Mouse (Mus musculus): ENCODE data around the gene Fap.

The Fap gene

DNA sequence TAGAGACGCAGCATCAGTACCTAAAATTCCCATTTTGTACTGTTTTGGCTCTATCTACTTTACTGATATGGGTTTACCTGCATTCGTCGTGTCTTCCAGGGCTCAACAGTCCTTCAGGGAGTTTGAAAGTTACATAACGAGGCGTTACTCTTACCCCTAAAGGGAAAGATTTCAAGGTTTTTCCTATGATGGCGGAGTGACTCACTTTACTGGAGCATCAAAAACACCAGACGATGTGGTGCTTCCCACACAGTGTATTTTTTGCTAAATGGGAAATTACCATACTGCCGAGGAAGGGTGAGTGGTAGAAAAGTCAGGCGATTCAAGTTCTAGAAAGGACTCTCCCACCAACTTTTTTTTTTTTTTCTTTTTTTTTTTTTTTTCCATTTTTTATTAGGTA lies 47.5 kb downstream of the Fap start:
- DNase-seq (ENCODE audit: low spot score), result no peak

- no peak for DNase-seq (ENCODE audit: low spot score)
Observed at GRCm38 (mm10) chr2:62517790-62518189, 56.1 kb downstream of the Fap start.

GRCm38 (mm10) chr2:62514477-62514876 lies 59.4 kb downstream of the Fap start:
- no peak for DNase-seq (ENCODE audit: low spot score)

DNA sequence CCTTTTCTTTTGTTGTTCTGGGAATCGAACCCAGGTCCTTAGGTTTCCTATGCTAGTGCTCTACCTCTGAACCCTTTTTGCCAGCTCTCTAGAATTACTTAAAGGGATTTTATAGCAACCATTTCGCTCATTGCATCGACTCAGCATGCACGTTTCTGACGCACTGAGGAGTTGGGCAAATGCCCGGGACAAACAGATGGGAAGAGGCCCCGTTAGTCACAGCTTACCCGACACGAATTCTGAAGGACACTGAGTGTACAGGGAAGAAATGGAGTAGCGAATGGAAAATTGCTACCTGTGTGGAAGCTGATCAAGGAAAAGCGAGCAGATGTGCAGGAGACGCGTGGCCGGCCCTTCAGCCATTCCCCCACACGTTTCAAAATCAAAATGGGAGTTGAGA lies 60.4 kb downstream of the Fap start:
- no peak for DNase-seq (ENCODE audit: low spot score)

GRCm38 (mm10) chr2:62507130-62507529 lies 66.7 kb downstream of the Fap start:
- no peak for DNase-seq (ENCODE audit: low spot score)

GRCm38 (mm10) chr2:62506441-62506840 lies 67.4 kb downstream of the Fap start:
- DNase-seq (ENCODE audit: low spot score), result no peak

DNA sequence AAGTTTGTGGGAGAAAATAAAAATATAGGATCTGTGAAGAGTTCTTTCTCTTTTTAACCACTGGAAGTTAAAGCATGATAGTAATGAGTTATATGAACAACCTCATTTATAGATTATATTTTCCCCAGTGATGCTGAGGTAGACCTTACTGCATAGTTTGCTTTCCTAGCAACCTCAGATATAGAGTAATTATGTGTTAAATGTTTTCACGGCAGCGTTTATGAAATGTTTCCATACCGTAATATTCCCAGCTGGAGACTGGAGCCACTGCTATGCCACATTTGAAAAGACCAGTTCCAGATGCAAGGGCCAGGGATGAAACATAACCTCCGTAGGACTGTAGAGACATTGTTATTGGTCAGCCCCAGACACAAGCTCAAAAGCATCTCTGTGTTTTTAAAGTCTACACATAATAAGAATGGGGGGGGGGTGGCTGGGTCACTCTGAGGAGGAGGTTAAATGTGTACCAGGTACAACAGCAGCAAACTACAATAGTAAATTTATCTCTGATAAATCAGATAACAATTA lies 69.5 kb downstream of the Fap start:
- DNase-seq (ENCODE audit: low spot score), result no peak

DNA sequence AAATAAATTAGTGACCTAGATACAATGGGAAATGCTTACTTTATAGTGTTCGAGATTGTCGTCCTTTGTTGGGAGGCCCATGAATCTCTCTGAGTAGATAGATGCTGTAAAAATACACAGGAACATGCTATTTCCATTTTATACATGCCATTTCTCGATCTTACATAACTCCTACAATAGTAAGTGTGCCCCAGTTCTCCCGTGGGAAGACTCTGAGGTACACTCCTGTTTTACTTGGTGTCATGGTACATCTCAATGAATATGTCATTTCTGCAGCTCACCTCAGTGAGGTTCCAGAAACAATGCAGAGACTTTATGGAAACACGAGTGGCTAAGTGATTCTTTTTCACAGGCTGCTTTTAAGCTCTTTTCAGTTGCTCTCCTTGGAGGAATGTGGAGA lies 70.5 kb downstream of the Fap start:
- DNase-seq (ENCODE audit: low spot score), result no peak

DNA sequence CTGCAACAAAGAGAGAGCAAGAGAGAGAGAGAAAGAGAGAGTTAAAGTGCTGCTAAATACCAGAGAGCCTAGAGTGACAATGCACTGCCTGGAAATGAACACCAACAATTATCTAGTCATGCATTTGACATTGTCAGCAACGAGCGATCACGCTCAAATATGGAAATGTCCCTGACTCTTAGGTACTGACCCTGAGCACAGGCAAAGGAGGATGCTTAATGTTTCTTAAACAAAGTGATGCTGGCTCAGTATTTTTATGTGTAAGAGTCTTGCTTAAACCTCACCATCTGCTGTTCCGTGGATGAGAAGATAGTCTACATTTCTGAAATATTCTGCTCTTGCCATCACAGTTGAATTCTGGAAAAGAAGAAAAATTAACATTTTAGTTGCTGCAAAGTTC lies 71.4 kb downstream of the Fap start:
- DNase-seq (ENCODE audit: low spot score), result no peak

- no peak for DNase-seq (ENCODE audit: low spot score)
Observed at GRCm38 (mm10) chr2:62498821-62499220, 75.1 kb downstream of the Fap start.

- no peak for DNase-seq (ENCODE audit: low spot score)
Observed at GRCm38 (mm10) chr2:62498086-62498485, 75.8 kb downstream of the Fap start.

DNA sequence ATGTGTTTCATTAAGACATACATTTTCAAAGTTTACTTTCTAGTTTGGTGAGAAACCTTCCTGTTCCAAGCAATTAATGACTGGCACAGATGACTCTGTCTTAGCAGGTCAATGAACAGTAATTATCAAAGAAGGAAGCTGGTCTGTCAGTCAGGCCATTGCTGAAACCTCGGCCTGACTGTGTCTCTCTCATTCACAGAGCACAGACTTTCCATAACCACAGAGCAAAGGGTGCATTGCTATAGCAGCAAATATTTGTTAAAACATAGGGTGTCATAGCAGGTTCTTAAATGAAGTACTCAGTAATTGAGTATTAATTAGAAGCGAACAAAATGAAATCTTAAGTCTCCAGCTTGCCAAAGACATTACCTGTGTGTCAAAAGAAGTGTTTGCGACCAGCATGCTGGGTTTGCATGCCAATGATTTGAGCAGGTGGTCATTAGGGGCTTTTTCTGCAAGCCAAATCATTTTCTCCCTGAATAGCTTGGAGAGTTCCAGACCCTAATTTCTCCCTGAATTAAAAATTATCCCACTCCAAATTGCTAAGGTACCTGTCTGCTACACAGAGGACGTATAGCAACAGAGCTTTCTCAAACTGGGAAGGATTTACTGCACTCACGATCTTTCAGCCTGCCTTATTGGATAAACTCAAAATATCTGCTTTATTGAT lies 76.4 kb downstream of the Fap start:
- DNase-seq (ENCODE audit: low spot score), result no peak

- no peak for DNase-seq (ENCODE audit: low spot score)
Observed at GRCm38 (mm10) chr2:62495407-62495806, 78.5 kb downstream of the Fap start.

- DNase-seq (ENCODE audit: low spot score), result no peak
Observed at GRCm38 (mm10) chr2:62489832-62490231, 84.0 kb downstream of the Fap start.

- DNase-seq (ENCODE audit: low spot score), result no peak
Observed at GRCm38 (mm10) chr2:62484906-62485305, 89.0 kb downstream of the Fap start.

DNA sequence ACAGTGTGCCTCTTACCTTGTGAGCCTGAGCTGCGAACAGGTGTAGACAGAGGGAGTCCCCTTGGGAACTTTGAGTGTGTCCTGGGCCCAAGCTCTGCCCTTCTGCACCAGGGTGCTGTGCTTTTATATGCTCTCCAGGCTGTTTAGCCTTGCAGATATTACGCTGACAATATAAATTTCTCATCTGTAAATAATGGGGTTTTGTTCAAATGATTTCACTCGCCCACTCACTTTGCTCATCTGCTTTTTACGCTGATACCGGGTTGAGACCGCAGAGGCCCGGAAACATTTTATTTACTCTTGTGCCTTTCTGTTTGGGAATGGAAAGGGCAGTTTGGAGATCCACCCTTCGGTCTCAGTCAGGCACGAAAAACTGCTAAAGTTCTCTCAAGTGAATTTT lies 90.3 kb downstream of the Fap start, which contains the start of gene Gcg:
Gcg (minus strand) TSS at position 101 of the 400 bp plus-strand sequence.
- no peak for DNase-seq (ENCODE audit: low spot score)

- no peak for DNase-seq (ENCODE audit: low spot score)
Observed at GRCm38 (mm10) chr2:62480285-62481198, 93.3 kb downstream of the Fap start.

GRCm38 (mm10) chr2:62469551-62469950 lies 104.3 kb downstream of the Fap start:
- DNase-seq (ENCODE audit: low spot score), result no peak

DNA sequence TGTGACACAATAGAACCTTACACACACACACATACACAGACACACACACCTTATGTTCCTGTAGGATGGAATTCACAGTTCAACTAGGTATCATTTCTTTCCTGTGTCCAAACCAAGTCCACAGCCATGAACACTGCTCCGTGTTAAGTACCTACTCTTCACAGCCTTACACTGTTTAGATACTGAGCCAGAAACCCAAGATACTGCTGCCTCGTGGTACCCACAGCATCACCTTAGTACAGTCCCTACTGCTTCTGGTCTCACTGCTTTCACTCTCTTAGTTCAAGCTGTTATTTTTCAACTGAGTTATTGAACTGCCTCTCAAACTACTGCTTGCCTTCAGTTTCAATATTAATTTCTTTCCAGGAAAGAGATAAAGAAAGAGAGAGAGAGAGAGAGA lies 110.6 kb downstream of the Fap start:
- DNase-seq (ENCODE audit: low spot score), result no peak

DNA sequence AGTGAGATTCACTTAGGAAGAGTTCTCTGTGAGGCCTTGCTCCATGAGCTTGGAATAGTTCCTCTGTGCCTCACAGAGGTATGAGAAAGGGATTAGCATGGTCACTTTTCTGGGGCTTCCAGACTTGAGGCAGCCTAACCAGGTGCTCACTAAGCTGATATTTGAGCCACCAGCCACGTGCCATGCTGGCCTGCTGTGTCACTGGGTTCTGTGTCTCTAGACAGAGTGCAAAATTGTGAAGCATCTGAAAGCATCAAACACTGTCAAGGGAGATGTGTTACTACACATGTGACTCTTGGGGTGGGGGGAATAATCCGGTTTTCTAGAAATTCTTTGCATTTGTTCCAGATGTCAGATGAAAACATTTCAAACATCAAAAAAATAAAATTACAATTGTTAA lies 111.7 kb downstream of the Fap start:
- no peak for DNase-seq (ENCODE audit: low spot score)

GRCm38 (mm10) chr2:62460815-62461450 lies 112.9 kb downstream of the Fap start:
- DNase-seq (ENCODE audit: low spot score), result no peak

- DNase-seq (ENCODE audit: low spot score), result no peak
Observed at GRCm38 (mm10) chr2:62460231-62460710, 113.6 kb downstream of the Fap start.

All from ovary, postnatal 14 days (tissue).